Mouse (Mus musculus) lung, adult 2 months (tissue): ENCODE data around the gene Wdr5b. TPM values are rescaled to one million over a fixed set of nuclear protein-coding genes. Genes with fewer than 3 reads are reported as not detected.
"Not testable (repeated sequence)": the region's sequence is repeated elsewhere in the genome, so short reads cannot be mapped to it uniquely, and the experiment has no call there.

Source experiments
- DNase-seq: peaks from one replicate; pipeline ENCODE4 v3.0.0; 2022
- H3K4me1 ChIP-seq: fragments of 200-500 bp; 2 replicates; pipeline ENCODE4 v1.6.1; 2011; ENCODE audit warnings: low read length; ENCODE audit not compliant: control insufficient read depth, insufficient read depth
- H3K4me3 ChIP-seq: fragments of 200-500 bp; replicated peaks from 2 replicates; pipeline ENCODE3; 2011; ENCODE audit warnings: low read depth, mild to moderate bottlenecking, control low read depth, low read length; ENCODE audit errors: extremely low read depth
- CTCF ChIP-seq: fragments of 200-500 bp; IDR thresholded peaks from 2 replicates; pipeline ENCODE4 v1.5.1; 2011; ENCODE audit warnings: mild to moderate bottlenecking, low read length, control low read depth; ENCODE audit not compliant: insufficient read depth
- POLR2A ChIP-seq: fragments of 200-500 bp; IDR thresholded peaks from 2 replicates; pipeline ENCODE4 v1.6.1; 2011; ENCODE audit warnings: low read depth, mild to moderate bottlenecking, control low read depth, low read length, borderline replicate concordance; ENCODE audit errors: extremely low read depth
- WGBS: fragments of 180-500 bp; shearing (Covaris S2); methylation state at CpG from one replicate; pipeline ENCODE4 v1.1.7; 2018; 5-methylcytosine and 5-hydroxymethylcytosine counted together
- polyA plus RNA-seq: library from polyadenylated mRNA; depleted of rRNA; stranded (reverse); fragments of >200 nt; gene quantifications from 2 replicates; pipeline ENCODE4 v1.2.3, GENCODE M21; 2012

The Wdr5b gene
- polyA plus RNA-seq, 1 experiment = 2.5 TPM

- TF ChIP-seq CTCF (no peak), POLR2A (no peak)
Measured at GRCm38 (mm10) chr16:36051491-36051890, 10.5 kb downstream of the Wdr5b start.

GRCm38 (mm10) chr16:36053524-36054275 lies 12.7 kb downstream of the Wdr5b start:
- TF ChIP-seq POLR2A (no peak), CTCF (no peak)
- no peak overlapping the region for H3K4me3 ChIP-seq
- WGBS = 69% methylated on average over 6 of the region's 6 CpGs
- no peaks in the 10 kb centered on the region for H3K4me1 ChIP-seq
- DNase-seq = no peak

More at GRCm38 (mm10) chr16:36051491-36051890, 10.5 kb downstream of the Wdr5b start:
- H3K4me1 ChIP-seq = no peaks in the 10 kb centered on the region
- H3K4me3 ChIP-seq = no peak overlapping the region
- WGBS = 90% methylated on average over 6 of the region's 6 CpGs
- DNase-seq = no peak

- WGBS = 70% methylated on average over 8 of the region's 8 CpGs
- no peak for TF ChIP-seq CTCF
- TF ChIP-seq POLR2A = no peak
- Histone ChIP-seq H3K4me1 (no peaks in the 10 kb centered on the region), H3K4me3 (no peak overlapping the region)
- DNase-seq = no peak
Measured at GRCm38 (mm10) chr16:36054920-36055319, 13.9 kb downstream of the Wdr5b start.

GRCm38 (mm10) chr16:36056416-36056815 lies 15.4 kb downstream of the Wdr5b start:
- no peak for DNase-seq
- no peaks in the 10 kb centered on the region for H3K4me1 ChIP-seq
- no peak overlapping the region for H3K4me3 ChIP-seq
- 82% methylated on average over 11 of the region's 11 CpGs for WGBS
- no peak for TF ChIP-seq POLR2A
- TF ChIP-seq CTCF = no peak

- TF ChIP-seq CTCF (no peak), POLR2A (no peak)
- Histone ChIP-seq H3K4me1 (no peaks in the 10 kb centered on the region), H3K4me3 (no peak overlapping the region)
- DNase-seq = no peak
- WGBS = 50% methylated on average over 8 of the region's 8 CpGs
Measured at GRCm38 (mm10) chr16:36057933-36058475, 17.0 kb downstream of the Wdr5b start.

GRCm38 (mm10) chr16:36062534-36062933 lies 21.5 kb downstream of the Wdr5b start:
- 77% methylated on average over 1 of the region's 1 CpGs for WGBS

GRCm38 (mm10) chr16:36063315-36063714 lies 22.3 kb downstream of the Wdr5b start:
- no peaks in the 10 kb centered on the region for H3K4me1 ChIP-seq
- WGBS = 65% methylated on average over 2 of the region's 2 CpGs
- no peak for TF ChIP-seq POLR2A
- TF ChIP-seq CTCF = no peak
- no peak for DNase-seq
- no peak overlapping the region for H3K4me3 ChIP-seq

More at GRCm38 (mm10) chr16:36062534-36062933, 21.5 kb downstream of the Wdr5b start:
- not testable (repeated sequence) for DNase-seq, H3K4me1 ChIP-seq, H3K4me3 ChIP-seq

- H3K4me1 ChIP-seq = no peaks in the 10 kb centered on the region
- TF ChIP-seq POLR2A (no peak), CTCF (no peak)
- no peak overlapping the region for H3K4me3 ChIP-seq
- WGBS = 84% methylated on average over 5 of the region's 5 CpGs
- no peak for DNase-seq
Measured at GRCm38 (mm10) chr16:36064904-36065303, 23.9 kb downstream of the Wdr5b start.

GRCm38 (mm10) chr16:36067694-36068093 lies 26.7 kb downstream of the Wdr5b start:
- no peak for DNase-seq
- no peak for TF ChIP-seq CTCF
- no peak for TF ChIP-seq POLR2A
- WGBS = 36% methylated on average over 2 of the region's 2 CpGs
- Histone ChIP-seq H3K4me1 (peaks cover 2% of the 10 kb centered on the region; the same call in 1 of the 2 replicates), H3K4me3 (no peak overlapping the region)

- Histone ChIP-seq H3K4me3 (no peak overlapping the region), H3K4me1 (peaks cover 2% of the 10 kb centered on the region; the same call in 1 of the 2 replicates)
- TF ChIP-seq POLR2A (no peak), CTCF (no peak)
- DNase-seq = no peak
- 70% methylated on average over 3 of the region's 3 CpGs for WGBS
Measured at GRCm38 (mm10) chr16:36068356-36068755, 27.4 kb downstream of the Wdr5b start.
